Mouse (Mus musculus): ENCODE measurements at regions not wholly inside any gene's neighbourhood (a gene's known extent, or its start where the extent isn't known, plus 50 kb on each side); places are given as distances from the start of the nearest gene placed in this dataset.
A peak's percentile ranks its signal among the peaks of the same experiment; 100 is the strongest.

DNA sequence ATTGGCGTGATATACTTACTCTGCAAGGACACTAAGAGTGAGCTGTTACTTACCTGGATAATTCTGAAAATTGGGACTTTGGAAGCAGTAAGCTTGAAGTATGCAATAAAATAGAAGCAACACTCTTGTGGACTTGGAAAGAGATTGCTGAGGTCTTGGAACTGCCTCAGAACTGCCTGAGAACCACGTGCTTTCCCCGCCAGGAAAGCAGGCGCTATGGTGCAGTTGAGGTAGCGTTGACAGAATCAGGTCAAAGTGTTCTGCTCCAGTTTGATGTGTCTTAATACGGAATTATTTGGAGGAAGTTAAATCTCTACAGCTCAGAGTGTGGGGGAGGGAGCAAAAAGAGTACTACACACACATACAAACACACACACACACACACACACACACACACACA, 102.8 kb upstream of the Gm11146 start:
- peak; percentile 23 to 39 for DNase-seq (ENCODE audit: low spot score in 2 of 2)

DNA sequence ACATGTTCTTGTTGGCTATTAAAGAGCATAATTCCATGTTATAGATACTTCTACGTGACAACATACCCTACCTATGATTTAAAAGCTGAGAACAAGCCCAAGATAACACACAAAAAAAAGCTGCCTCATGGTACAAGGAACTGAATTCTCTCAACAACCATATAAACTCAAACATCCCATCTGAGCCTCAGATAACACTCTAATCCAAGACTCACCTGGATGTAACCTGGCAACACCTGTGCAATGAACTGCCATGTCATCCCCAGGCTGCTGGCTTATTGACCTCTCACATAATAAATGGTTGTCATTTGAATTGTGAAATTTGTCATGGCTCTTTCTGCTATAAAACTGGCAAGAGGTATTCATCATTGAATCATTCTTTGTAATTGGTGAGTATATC, 93.5 kb upstream of the Gm11146 start:
- DNase-seq (ENCODE audit: low spot score in 2 of 2): no peak

DNA sequence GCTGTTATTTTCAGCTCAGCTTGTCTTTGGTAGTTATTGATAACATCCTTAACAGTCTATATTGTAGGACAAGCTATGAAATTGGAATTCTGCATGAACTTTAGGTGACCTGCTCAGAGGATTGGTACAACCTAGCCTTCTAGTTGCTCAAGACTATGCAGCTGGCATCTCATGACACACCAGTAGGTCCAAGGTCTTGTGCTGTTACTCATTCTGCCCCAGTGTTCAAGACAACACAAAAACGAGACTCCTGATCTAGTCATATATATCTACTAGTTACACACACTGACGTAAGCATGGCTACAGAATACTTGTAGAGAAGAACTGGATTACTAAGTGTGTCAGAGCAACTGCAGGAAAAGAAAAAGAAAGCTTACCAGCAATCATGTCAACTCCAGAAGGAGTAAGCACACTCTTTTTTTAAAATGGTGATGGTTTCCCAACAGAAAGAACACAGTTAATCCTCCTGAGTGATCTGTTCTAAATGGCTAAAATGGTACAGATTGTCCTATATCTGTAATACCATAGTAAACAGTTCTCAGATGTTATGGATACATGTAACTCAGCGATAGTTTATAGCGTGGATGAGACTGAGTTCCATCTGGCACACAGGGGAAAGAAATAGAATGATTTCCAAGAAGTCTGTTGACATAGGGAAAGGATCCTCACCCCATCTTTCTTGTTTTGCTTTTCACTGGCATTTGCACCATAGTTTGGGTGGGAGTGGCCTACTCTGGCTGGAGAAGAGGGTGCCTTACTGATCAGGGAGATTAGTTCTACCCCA, 85.4 kb upstream of the Gm11146 start:
- DNase-seq (ENCODE audit: low spot score in 2 of 2): no peak

DNA sequence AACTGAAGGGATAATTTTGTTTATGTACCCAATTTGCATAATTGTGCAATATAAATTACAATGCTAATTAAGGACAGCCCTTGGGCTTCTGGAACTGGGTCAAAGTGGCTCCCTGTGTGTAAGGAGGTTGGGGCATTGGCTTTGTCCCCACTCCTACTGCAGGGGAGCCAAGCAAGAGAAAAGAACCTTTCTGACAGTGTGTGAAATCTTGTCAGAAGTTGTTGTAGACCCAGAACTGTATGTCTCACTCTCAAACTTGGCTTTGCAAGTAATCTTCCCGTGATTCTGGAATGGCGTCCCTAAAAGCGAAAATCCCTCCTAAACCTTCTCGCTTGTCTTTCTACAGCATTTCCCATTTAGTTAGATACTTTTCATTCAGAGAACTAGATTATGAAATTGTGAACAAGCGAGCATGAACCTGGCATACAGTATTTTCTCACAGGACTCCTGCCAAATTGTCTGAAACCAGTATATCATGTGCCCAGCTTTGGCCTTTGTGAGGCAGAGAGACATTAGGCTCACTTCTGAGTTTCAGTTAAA, 83.8 kb upstream of the Gm11146 start:
- no peak for DNase-seq (ENCODE audit: low spot score in 2 of 2)

DNA sequence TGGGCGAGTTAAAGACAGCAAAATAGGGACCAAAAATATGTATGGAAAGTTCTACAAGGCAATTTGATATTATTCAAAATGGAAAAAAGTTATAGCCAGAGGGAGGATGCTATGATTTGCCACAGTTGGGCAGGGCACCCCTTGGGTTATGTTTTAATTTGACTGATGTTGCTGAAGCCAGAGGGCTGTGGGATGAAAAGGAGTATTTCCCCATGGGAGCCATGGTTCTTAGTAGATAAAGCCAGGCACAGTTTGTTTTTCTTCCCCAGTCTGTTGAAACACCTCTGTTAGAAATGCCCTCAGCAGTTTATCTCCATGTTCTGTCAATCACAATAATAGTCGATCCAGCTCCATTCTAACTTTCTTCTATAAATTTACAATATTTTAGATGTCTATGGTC, 82.6 kb upstream of the Gm11146 start:
- no peak for DNase-seq (ENCODE audit: low spot score in 2 of 2)

DNA sequence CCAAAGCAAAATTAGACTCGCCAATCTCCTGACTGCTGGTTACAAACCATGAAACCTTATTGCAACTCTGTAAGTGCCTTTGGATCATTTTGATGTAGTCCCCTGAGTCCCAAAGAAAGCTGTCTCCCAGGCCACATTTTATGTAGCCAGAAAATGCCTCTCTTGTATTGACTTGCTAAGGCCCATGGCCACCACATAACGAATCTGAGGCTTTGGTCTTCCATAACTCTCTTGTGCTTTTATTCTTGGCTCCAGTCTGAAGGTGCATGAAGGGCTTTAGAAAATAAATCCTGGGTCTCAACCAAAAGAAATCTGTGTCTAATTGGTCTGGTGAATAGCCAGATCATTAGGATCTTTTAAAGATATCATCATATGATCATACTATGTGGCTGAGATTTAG, 77.3 kb upstream of the Gm11146 start:
- no peak for DNase-seq (ENCODE audit: low spot score in 2 of 2)

DNA sequence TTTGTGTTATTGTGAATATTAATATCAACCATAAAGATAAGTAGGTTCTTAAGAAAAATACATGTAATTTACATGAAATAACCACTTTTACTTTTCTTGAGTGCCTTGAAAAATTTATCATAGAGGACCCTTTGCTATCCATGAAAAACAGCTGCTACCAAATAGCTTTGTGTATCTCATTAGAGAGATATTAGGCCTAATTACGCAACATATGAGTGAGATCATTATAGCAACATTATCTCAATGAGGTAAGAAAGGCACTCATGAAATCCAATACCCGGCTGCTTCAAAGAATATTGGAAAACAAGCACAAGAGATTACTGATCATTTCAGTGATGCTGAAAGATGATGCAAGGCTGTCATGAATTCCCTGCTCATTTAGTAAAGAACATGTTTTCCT, 74.9 kb upstream of the Gm11146 start:
- no peak for DNase-seq (ENCODE audit: low spot score in 2 of 2)

DNA sequence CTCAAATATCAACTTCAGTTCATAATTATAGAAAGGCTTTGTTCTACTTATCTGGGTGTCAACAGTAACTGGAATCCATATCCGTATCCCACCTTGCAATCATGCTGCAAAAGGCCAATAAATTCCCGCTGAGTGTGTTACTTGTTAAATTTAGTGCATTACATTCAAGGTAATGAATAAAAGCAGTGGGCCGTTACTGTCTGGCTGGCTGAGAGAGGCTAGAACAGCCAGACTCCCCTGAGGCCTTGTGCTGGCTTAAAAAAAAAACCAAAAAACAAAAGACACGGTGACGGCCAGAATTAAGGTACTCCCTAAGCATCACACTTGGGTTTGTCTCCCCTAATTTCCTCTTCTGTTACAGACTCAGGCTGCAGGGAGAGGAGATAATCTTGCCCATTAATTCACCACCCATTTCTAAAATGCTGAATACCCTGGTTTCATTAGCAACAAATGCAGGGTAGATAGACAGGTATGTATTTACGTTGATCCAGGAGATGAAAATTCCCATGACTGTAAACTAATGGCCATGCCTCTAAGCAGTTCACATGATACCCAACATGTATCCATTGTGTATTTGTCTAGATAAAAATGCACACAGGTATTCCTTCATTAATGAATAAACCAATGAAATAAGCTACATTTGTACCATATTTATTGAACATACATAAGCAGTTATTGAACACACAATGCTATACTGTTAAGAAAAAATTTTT, 74.1 kb upstream of the Gm11146 start:
- DNase-seq (ENCODE audit: low spot score in 2 of 2): no peak

DNA sequence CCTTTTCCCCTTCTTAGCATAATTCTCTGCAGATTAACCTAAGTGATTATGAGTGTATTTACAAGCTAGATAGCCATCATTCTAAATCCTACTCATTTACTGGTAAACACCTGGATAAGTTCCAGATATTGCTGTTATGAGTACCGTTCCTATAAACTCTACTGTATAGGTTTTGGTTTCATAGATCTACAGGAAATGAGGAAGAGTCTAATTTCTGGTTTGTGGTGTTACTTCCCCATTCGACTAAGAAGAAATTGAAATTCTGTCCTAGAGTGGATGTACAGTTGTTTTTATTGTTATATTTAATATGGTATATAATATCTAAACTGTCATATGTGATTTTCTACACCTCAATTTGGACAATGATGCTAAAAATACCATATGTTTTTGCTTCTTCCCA, 69.4 kb upstream of the Gm11146 start:
- no peak for DNase-seq (ENCODE audit: low spot score in 2 of 2)

DNA sequence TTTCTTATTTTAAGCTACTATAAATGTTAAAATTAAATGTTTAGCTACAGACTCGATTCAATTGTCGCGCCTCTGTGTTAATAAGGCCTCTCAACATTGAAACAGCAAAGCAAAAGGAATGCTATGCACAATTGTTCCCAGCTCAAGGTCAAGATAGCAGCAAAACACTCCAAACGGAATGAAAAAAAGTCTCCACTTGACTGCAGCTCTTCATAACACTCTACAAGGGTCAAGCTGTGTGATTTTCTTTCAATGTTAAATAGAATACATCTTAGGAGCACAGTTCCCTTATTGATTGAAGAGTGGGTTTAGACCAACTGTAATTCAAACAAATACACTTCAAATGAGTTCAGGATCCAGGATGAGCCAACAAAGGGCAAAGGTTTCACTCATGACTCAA, 63.9 kb upstream of the Gm11146 start:
- DNase-seq (ENCODE audit: low spot score in 2 of 2): no peak

DNA sequence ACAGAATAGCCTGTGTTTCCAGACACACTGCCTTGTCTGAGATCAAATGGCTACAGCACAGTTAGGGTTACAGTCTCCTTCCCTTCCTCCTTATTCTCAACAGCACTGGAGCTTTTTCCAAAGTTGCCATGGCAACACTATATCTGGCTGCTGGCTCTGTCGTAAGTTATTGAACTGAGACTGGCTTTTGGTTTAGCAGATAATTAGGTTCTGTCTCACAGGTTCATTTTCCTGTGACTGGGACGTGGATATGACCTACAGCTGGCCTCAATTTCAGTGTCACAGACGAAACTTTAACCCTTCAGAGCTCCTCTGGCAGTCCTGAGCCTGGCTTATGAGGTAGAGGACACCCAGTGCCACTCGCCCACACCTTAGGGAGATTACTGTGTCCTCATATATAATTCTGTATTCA, 60.2 kb upstream of the Gm11146 start:
- peak; percentile 57 to 74 for DNase-seq (ENCODE audit: low spot score in 2 of 2)

DNA sequence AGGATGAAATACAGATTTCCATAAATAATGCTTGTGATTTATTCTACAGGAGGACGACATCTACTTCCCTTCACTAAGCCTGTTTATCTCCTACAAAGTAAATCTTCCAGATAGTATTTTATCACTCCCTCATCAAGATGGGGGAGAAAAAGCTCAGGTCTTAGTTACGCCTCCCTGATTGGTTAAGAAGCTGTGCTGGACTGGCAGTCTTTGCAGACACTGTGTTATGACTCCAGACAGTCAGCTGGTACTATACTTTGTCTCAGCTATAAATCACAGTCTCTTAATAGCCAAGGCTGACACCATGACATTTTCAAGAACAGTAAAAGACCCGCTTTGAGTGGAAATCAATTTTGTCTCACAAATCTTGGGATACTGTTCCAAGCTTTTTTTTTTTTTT, 51.4 kb upstream of the Gm11146 start:
- DNase-seq (ENCODE audit: low spot score in 2 of 2): no peak

All from left cerebral cortex, adult 9 months (tissue).